In genomic region chr17:21557831-21558230, GRCm38 (mm10) we compare ENCODE assay signal across 21 mouse cellular contexts. TPM values are rescaled to one million over a fixed set of nuclear protein-coding genes. Genes with fewer than 3 reads are reported as not detected.
DNase-seq lines count a peak whose midpoint lies in the region; ATAC-seq lines count a peak whose summit lies in the region.
"Had no signal": no experiment of that assay in that cellular context is flagged by ENCODE, and none has a peak within 500 bp of the region (broad histone marks: within the 10 kb centered on the region; RNA-seq: fewer than 3 reads in every experiment).

No protein-coding gene starts in this region.

- H3K27me3 ChIP-seq in kidney, embryonic 14.5 days (ENCODE audit: control insufficient read depth, insufficient read depth, low read length), result no peaks in the 10 kb centered on the region
- H3K27me3 ChIP-seq: forebrain, embryonic 12.5 days; heart, embryonic 12.5 days; hindbrain, embryonic 13.5 days; limb, embryonic 12.5 days; liver, embryonic 13.5 days; lung, embryonic 15.5 days; midbrain, embryonic 12.5 days; neural tube, embryonic 12.5 days had no signal

- no peaks in the 10 kb centered on the region for H3K9me3 ChIP-seq in kidney, embryonic 14.5 days (ENCODE audit: control insufficient read depth, low read length)
- H3K9me3 ChIP-seq: forebrain, embryonic 12.5 days; heart, embryonic 12.5 days; hindbrain, embryonic 13.5 days; limb, embryonic 12.5 days; liver, embryonic 13.5 days; lung, embryonic 15.5 days; midbrain, embryonic 12.5 days; neural tube, embryonic 12.5 days had no signal

- H3K4me1 ChIP-seq in kidney, embryonic 14.5 days (ENCODE audit: control insufficient read depth, insufficient read depth, low read length), result no peaks in the 10 kb centered on the region
- H3K4me1 ChIP-seq: forebrain, embryonic 12.5 days; heart, embryonic 12.5 days; hindbrain, embryonic 13.5 days; limb, embryonic 12.5 days; liver, embryonic 13.5 days; lung, embryonic 15.5 days; midbrain, embryonic 12.5 days; neural tube, embryonic 12.5 days had no signal

- H3K9ac ChIP-seq in kidney, embryonic 14.5 days (ENCODE audit: low read depth, low read length), result no peak overlapping the region
- H3K9ac ChIP-seq: forebrain, embryonic 12.5 days; heart, embryonic 12.5 days; hindbrain, embryonic 13.5 days; limb, embryonic 12.5 days; liver, embryonic 13.5 days; lung, embryonic 15.5 days; midbrain, embryonic 12.5 days; neural tube, embryonic 12.5 days had no signal

- ATAC-seq in cerebellum, adult (ENCODE audit: insufficient number of reproducible peaks, low FRiP score, low TSS enrichment), result no peak
- no peak for ATAC-seq in kidney, embryonic 14.5 days (ENCODE audit: low FRiP score, low TSS enrichment)

- H3K4me2 ChIP-seq in kidney, embryonic 14.5 days (replicated peaks; ENCODE audit: low read depth, low read length), result no peak overlapping the region
- H3K4me2 ChIP-seq: forebrain, embryonic 12.5 days; heart, embryonic 12.5 days; hindbrain, embryonic 13.5 days; limb, embryonic 12.5 days; liver, embryonic 13.5 days; lung, embryonic 15.5 days; midbrain, embryonic 12.5 days; neural tube, embryonic 12.5 days had no signal

- WGBS in kidney, embryonic 14.5 days, result 93% methylated on average over 2 of the region's 2 CpGs

- H3K36me3 ChIP-seq in kidney, embryonic 14.5 days (ENCODE audit: control insufficient read depth, insufficient read depth, low read length), result peaks cover 8% of the 10 kb centered on the region; the same call in 1 of the 2 replicates
- H3K36me3 ChIP-seq: hindbrain, embryonic 13.5 days; midbrain, embryonic 12.5 days; neural tube, embryonic 12.5 days had no signal

- no peak overlapping the region for H3K27ac ChIP-seq in kidney, embryonic 14.5 days (ENCODE audit: low read depth, low read length)
- H3K27ac ChIP-seq: forebrain, embryonic 12.5 days; hindbrain, embryonic 13.5 days; limb, embryonic 12.5 days; liver, embryonic 13.5 days; lung, embryonic 15.5 days; midbrain, embryonic 12.5 days; neural tube, embryonic 12.5 days had no signal

- no peak overlapping the region for H3K4me3 ChIP-seq in kidney, embryonic 14.5 days (ENCODE audit: low read length)
- H3K4me3 ChIP-seq: forebrain, embryonic 12.5 days; heart, embryonic 12.5 days; hindbrain, embryonic 13.5 days; limb, embryonic 12.5 days; liver, embryonic 13.5 days; lung, embryonic 15.5 days; midbrain, embryonic 12.5 days; neural tube, embryonic 12.5 days had no signal

- intact Hi-C loops in left cerebral cortex, postnatal 14 days (cut with DNase I), result no loop called here

- peak; percentile 31 to 39 for DNase-seq in cerebellum, adult 18-20 months
- peak; percentile 59 for DNase-seq in MN1 (ENCODE audit: low spot score)
- DNase-seq in adrenal gland, postnatal 14 days, result peak; percentile 73
- DNase-seq in cerebellum, postnatal 10 days, result peak; percentile 20 to 25
- no peak for DNase-seq in right cerebral cortex, postnatal 14 days
- no peak for DNase-seq in left cerebral cortex, postnatal 14 days (ENCODE audit: low spot score in 2 of 2)
- DNase-seq: B cell, adult 2 months; gastrocnemius, postnatal 10 days; heart, adult 11 months; heart, postnatal 14 days; liver, embryonic 13.5 days; thymus, postnatal 4 days had no signal

RNA-seq across cellular contexts. Expression of gene Zfp948, which starts 9.0 kb away (rescaled TPM):
- 10.2 and 12.9 TPM in 2 replicates for total RNA-seq in adrenal gland, postnatal 14 days (2021)
- 22.8 and 24.3 TPM in 2 replicates for polyA plus RNA-seq in kidney, embryonic 14.5 days (2014; fragmentation: Nextera tagmentation; extraction: Ambion mirVana)
- 10 to 100 TPM; 12.3 to 14.1 TPM for total RNA-seq in left cerebral cortex, postnatal 14 days (2021)

RNA-seq across cellular contexts. Expression of gene Zfp52, which starts 22.5 kb away (rescaled TPM):
- total RNA-seq in adrenal gland, postnatal 14 days (2021), result 30.6 and 31.5 TPM in 2 replicates
- polyA plus RNA-seq in kidney, embryonic 14.5 days (2014; fragmentation: Nextera tagmentation; extraction: Ambion mirVana), result 3.0 and 3.6 TPM in 2 replicates
- total RNA-seq in left cerebral cortex, postnatal 14 days (2021), result 1 to 10 TPM; 6.0 to 6.2 TPM

Comparison
In these comparisons a context has a peak if more than half of its experiments do, and no peak if none do; other contexts are left out.
1. DNase-seq: peak in cerebellum, adult 18-20 months (2 of 2), MN1 (single experiment), adrenal gland, postnatal 14 days (single experiment) and cerebellum, postnatal 10 days (2 of 2); none in right cerebral cortex, postnatal 14 days (single experiment) and left cerebral cortex, postnatal 14 days (0 of 2).